Mouse (Mus musculus) hindbrain, postnatal 0 days (tissue): ENCODE measurements at regions not wholly inside any gene's neighbourhood (a gene's known extent, or its start where the extent isn't known, plus 50 kb on each side); places are given as distances from the start of the nearest gene placed in this dataset.

Source experiments
- ATAC-seq: fragments of 200-750 bp; cut with Nextera tagmentation; 2 replicates; pipeline ENCODE4 v1.8.0; 2017; ENCODE audit warnings: mild to moderate bottlenecking, moderate TSS enrichment, moderate library complexity
- DNase-seq: peaks from one replicate; pipeline ENCODE4 v3.0.0-alpha.2; 2015; ENCODE audit warnings: low spot score
- H3K27ac ChIP-seq: fragments of 300-500 bp; sonication (generic); 2 replicates; pipeline ENCODE4 v1.5.1; 2014; ENCODE audit warnings: mild to moderate bottlenecking
- H3K27me3 ChIP-seq: fragments of 300-500 bp; sonication (generic); 2 replicates; pipeline ENCODE4 v1.6.1; 2014; ENCODE audit warnings: low read length, mixed read lengths; ENCODE audit not compliant: insufficient read depth
- H3K36me3 ChIP-seq: fragments of 300-500 bp; sonication (generic); 2 replicates; pipeline ENCODE4 v1.6.1; 2014; ENCODE audit warnings: low read length, mixed read lengths; ENCODE audit not compliant: insufficient read depth
- H3K4me1 ChIP-seq: fragments of 300-500 bp; sonication (generic); 2 replicates; pipeline ENCODE4 v1.6.1; 2014; ENCODE audit warnings: antibody characterized with exemption, low read length, mixed read lengths; ENCODE audit not compliant: insufficient read depth
- H3K4me2 ChIP-seq: fragments of 300-500 bp; sonication (generic); 2 replicates; pipeline ENCODE4 v1.6.1; 2014; ENCODE audit warnings: low read depth, mild to moderate bottlenecking, low read length, moderate library complexity, mixed read lengths
- H3K4me3 ChIP-seq: fragments of 300-500 bp; sonication (generic); 2 replicates; pipeline ENCODE4 v1.5.1; 2014; ENCODE audit warnings: low read length
- H3K9ac ChIP-seq: fragments of 300-500 bp; sonication (generic); replicated peaks from 2 replicates; pipeline ENCODE4 v1.6.1; 2014; ENCODE audit warnings: mild to moderate bottlenecking, low read length, moderate library complexity, mixed read lengths
- H3K9me3 ChIP-seq: fragments of 300-500 bp; sonication (generic); 2 replicates; pipeline ENCODE4 v1.6.1; 2016; ENCODE audit warnings: low read length, mixed read lengths
- CTCF ChIP-seq: IDR thresholded peaks from 2 replicates; pipeline ENCODE4 v1.5.1; 2016; ENCODE audit warnings: antibody characterized with exemption, control low read depth, low read depth
- WGBS: fragments of 180-500 bp; shearing (Covaris S2); extraction: QIAGEN DNeasy Blood & Tissue Kit; methylation state at CpG from one replicate; pipeline ENCODE4 v1.1.7; 2014; 5-methylcytosine and 5-hydroxymethylcytosine counted together

DNA sequence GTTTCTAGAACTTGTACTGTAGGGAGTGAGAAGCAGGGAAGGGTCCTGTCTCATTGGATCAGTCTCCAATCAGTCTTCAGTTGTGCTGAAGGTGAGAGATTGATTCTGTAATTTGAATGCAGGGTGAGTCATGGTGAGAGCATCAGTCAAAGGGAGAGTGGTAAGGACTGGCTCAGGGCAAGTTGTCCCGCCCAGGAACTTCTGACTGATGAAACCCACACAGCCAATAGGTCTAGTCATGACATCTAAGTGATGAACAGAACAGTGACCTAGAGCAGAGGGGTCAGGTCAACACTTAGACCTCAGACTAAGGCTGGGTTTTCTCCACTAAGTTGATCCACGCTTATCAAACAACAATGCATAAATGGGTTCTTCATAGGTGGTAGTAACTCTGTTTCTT lies 82.4 kb upstream of the Rab3gap2 start:
- DNase-seq, result no peak
- Histone ChIP-seq H3K36me3 (no peaks in the 10 kb centered on the region), H3K4me1 (no peaks in the 10 kb centered on the region), H3K9me3 (no peaks in the 10 kb centered on the region), H3K9ac (no peak overlapping the region), H3K27me3 (no peaks in the 10 kb centered on the region), H3K4me2 (no peak overlapping the region), H3K4me3 (no peak overlapping the region), H3K27ac (no peak overlapping the region)
- no peak for ATAC-seq
- WGBS, result 78% methylated on average over 2 of the region's 2 CpGs
- no peak for TF ChIP-seq CTCF

DNA sequence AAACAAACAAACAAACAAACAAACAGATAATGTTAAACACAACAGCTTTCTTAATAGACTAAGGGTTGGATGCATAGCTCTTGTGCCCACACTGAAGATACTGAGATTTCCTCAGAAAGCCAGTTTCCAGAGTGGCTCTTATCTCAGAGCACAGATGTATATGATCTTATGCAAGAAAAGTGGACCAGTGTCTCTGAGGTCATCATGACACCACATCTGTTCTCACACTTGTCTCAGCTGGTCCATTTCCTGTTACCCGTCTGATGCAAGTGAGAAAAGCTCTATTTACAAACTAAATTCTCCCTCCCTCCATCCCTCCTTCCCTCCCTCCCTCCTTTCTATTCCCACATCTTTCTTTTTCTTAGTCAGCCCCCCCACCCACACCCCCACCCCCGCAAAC lies 83.5 kb upstream of the Rab3gap2 start:
- no peaks in the 10 kb centered on the region for H3K36me3 ChIP-seq
- H3K27ac ChIP-seq, result no peak overlapping the region
- no peak overlapping the region for H3K9ac ChIP-seq
- TF ChIP-seq CTCF, result no peak
- no peaks in the 10 kb centered on the region for H3K9me3 ChIP-seq
- H3K4me2 ChIP-seq, result no peak overlapping the region
- no peaks in the 10 kb centered on the region for H3K27me3 ChIP-seq
- H3K4me3 ChIP-seq, result no peak overlapping the region
- no peaks in the 10 kb centered on the region for H3K4me1 ChIP-seq
- 80% methylated on average over 2 of the region's 2 CpGs for WGBS
- ATAC-seq, result no peak
- no peak for DNase-seq

DNA sequence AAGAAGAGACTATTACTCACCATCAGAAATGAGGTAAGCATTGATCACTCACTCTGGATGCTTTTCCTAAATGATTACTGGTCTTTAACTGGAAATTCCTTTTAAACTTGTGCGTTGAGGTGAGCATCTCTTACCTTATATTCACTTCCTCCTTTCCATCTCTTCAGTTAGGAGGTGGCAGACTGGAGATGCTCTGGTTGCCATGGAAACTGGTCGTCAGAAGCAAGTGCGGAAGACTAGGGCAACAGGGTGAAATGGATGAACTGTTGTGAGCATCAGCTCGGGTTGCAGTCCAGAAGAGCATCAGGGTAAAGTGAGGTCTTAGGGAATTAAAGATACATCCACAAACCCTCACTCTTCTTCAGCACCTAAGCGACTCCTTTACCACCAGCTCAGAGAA lies 86.2 kb upstream of the Rab3gap2 start:
- Histone ChIP-seq H3K9ac (no peak overlapping the region), H3K27ac (no peak overlapping the region), H3K4me1 (no peaks in the 10 kb centered on the region), H3K4me3 (no peak overlapping the region), H3K4me2 (no peak overlapping the region), H3K36me3 (no peaks in the 10 kb centered on the region), H3K9me3 (no peaks in the 10 kb centered on the region), H3K27me3 (no peaks in the 10 kb centered on the region)
- ATAC-seq, result no peak
- 50% methylated on average over 5 of the region's 5 CpGs for WGBS
- no peak for TF ChIP-seq CTCF
- DNase-seq, result peak; percentile 60

GRCm38 (mm10) chr1:185113687-185114086 lies 90.2 kb upstream of the Rab3gap2 start:
- WGBS, result 71% methylated on average over 6 of the region's 6 CpGs
- Histone ChIP-seq H3K4me3 (no peak overlapping the region), H3K9me3 (no peaks in the 10 kb centered on the region), H3K27me3 (no peaks in the 10 kb centered on the region), H3K4me1 (no peaks in the 10 kb centered on the region), H3K27ac (no peak overlapping the region), H3K36me3 (no peaks in the 10 kb centered on the region), H3K9ac (no peak overlapping the region), H3K4me2 (no peak overlapping the region)
- ATAC-seq (no peak), DNase-seq (no peak)
- no peak for TF ChIP-seq CTCF

GRCm38 (mm10) chr1:185112017-185112399 lies 91.9 kb upstream of the Rab3gap2 start:
- Histone ChIP-seq H3K4me3 (no peak overlapping the region), H3K4me2 (no peak overlapping the region), H3K27me3 (no peaks in the 10 kb centered on the region), H3K4me1 (no peaks in the 10 kb centered on the region), H3K9me3 (no peaks in the 10 kb centered on the region), H3K36me3 (no peaks in the 10 kb centered on the region), H3K9ac (no peak overlapping the region), H3K27ac (no peak overlapping the region)
- TF ChIP-seq CTCF, result no peak
- 56% methylated on average over 4 of the region's 4 CpGs for WGBS
- DNase-seq (no peak), ATAC-seq (no peak)

DNA sequence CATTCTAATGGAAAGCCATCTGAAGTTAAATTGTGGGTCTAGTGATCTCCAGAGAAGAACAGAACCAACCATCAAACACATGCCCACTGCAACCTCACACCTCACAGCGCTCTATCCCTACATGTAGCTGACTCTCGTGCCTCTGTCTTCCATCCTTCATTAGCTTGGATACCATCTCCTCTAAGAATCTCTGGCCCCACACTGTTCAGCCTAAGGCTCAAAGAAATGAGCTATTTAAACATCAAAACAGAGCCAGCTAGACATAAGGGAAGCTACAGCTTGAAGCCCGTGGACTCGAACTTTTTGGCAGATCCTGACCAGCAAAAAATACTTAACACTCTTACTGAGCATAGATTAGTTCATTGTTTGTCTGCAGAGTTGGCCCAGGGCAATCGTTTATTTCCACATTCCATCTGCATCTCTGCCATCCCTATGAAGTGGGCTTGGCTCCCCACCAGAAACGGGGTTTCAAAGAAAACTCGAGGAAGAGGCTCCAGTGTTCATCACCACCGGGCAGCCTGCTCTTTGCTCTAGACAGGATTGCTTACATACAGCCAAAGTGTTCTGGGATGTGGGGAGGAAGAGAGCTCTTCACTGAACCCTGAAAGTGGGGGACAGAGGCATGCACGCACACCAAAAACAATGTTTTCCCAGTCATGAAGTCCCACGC lies 92.4 kb upstream of the Rab3gap2 start:
- WGBS, result 45% methylated on average over 10 of the region's 10 CpGs
- no peak for TF ChIP-seq CTCF
- ATAC-seq, result peak; percentile 64
- Histone ChIP-seq H3K4me2 (no peak overlapping the region), H3K27me3 (no peaks in the 10 kb centered on the region), H3K4me1 (no peaks in the 10 kb centered on the region), H3K36me3 (no peaks in the 10 kb centered on the region), H3K27ac (no peak overlapping the region), H3K4me3 (no peak overlapping the region), H3K9me3 (no peaks in the 10 kb centered on the region), H3K9ac (no peak overlapping the region)
- peak; percentile 57 for DNase-seq

DNA sequence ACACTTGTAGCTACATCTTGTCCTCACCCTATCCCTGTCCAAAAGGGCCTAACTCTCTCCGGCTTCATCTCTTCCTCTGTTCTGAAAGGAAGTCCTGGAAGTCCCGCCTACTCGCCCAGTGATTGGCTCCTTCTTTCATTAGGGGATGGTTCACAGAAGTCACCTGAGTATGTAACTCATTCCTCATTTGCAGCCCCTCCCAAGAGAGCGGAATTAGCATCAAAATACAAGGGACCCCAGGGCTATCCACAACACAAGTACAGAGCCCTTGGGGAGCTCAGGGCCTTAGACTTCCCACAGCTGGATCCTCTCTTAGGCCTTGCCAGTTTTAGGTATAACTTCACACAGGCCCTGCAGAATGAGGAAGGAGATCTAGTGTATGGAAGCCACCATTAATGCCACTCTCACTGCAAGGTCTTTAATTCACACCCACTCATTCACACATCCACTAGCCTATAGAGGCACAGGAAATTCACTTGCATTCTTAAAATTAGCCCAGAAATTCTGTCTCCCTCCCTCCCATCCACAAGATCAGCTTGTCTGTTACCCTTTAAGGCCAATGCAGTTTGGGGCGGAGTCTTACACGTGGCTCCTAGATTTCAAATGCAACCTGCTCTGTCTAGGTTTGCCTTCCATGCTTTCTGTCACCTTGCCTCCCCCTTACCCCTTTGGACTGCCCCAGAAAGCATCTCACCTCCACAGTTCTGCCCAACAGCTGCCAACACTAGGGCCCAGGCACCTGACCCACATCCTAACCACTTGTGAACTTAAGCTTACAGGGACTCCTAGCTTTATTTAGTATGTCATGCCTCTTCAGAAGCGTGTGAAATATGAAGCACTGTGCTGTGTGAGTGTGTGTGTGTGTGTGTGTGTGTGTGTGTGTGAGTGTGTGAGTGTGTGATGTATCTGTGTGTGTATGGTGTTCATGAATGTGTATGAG lies 98.7 kb upstream of the Rab3gap2 start:
- DNase-seq, result no peak
- Histone ChIP-seq H3K4me1 (no peaks in the 10 kb centered on the region), H3K9me3 (no peaks in the 10 kb centered on the region)

More for the DNA sequence above, 98.7 kb upstream of the Rab3gap2 start:
- Histone ChIP-seq H3K9ac (no peak overlapping the region), H3K27me3 (no peaks in the 10 kb centered on the region), H3K4me3 (no peak overlapping the region), H3K4me2 (no peak overlapping the region), H3K27ac (no peak overlapping the region), H3K36me3 (no peaks in the 10 kb centered on the region)
- no peak for TF ChIP-seq CTCF
- ATAC-seq, result no peak
- WGBS, result 40% methylated on average over 7 of the region's 7 CpGs
